Mouse (Mus musculus) megakaryocyte progenitor cell, adult 5-6 weeks (primary cell): Measurements from ENCODE around the gene Pax5. TPM values are rescaled to one million over a fixed set of nuclear protein-coding genes. Genes with fewer than 3 reads are reported as not detected.

Source experiments
- ATAC-seq: replicated peaks from 2 replicates; pipeline ENCODE4 v1.8.0; 2016; ENCODE audit warnings: mild to moderate bottlenecking, moderate TSS enrichment, inconsistent platforms; ENCODE audit not compliant: poor library complexity
- total RNA-seq, 2 experiments: library from RNA; stranded (forward) in 1 of 2; stranded (reverse) in 1 of 2; fragments of 157-497, 149-512 nt in 1 of 2; fragments of 200-1000 nt in 1 of 2; gene quantifications; 2 replicates each; pipeline versions ENCODE4 v1.2.3 to v1.2.4; 2015 to 2017

Pax5 gene
- total RNA-seq, 2 experiments from 2014 or later = not detected

DNA sequence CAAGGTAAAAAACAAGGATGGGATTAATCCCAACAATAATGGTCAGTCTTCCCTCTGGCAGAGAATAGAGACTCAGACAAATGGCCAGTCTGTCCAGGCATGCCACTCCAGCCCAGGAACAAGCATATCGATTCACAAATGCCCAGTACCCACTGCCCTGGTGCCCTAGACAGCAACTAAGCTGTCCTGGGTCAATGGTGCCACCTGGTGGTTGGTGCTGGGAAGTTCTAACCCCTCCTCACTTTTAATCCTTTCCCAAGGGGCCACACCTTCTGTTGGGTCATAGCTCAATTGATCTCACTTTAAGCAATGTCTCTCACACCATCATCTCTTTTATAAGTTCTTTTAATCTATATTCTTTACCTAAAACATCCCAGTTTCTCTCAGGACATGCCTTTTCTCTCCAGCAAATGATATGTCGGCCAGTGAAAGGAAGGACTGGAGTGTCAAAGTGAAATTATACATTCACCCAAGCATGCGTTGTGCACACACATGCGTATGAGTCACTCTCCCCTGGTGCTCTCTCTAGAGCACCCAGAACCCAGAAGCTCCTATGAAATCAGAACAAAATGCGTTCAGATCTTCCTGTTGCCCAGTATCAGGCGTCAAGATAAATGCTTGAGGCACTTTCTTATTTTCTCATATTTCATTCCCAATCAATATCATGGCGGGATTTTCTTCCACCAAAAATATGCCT is 40.7 kb downstream of the Pax5 start:
- ATAC-seq = no peak

DNA sequence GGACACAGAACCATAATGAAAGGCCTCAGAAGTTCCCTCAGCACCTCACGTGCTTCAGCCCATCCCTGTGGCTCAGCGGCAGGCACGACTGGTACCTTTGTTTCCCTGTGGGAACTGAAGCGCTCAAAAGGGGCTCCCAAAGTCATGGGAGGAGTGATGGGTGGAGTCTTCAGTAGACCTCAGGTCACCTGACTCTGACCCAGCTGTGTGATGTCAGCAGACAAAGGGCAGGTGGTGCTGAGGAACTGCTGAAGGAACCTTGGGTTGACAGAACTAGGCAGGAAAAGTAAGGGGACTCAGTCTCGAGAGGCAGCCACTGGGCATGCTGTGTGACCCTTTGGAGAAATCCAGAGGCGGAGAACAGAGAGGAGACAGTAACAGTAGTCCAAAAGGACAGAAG is 41.7 kb downstream of the Pax5 start:
- ATAC-seq = no peak

DNA sequence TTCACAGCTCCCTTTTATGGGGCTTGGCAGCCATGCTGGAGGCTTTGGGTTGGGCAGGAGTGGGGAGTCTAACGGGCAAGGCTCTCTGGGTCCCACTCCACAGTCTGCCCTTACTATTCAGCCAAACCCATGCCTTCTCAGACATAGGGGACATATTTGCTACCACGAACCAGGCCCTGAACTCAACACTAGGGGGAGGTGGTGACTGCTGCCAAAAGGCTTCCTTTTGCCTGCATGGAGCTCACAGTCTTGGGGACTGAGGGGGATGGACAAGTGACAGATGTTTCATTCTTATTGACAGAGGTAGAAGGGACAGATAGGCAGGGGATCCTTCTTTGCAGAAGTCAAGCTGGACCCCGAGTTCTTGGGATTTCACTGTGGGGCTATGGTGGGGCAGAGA is 42.1 kb downstream of the Pax5 start:
- ATAC-seq = no peak

DNA sequence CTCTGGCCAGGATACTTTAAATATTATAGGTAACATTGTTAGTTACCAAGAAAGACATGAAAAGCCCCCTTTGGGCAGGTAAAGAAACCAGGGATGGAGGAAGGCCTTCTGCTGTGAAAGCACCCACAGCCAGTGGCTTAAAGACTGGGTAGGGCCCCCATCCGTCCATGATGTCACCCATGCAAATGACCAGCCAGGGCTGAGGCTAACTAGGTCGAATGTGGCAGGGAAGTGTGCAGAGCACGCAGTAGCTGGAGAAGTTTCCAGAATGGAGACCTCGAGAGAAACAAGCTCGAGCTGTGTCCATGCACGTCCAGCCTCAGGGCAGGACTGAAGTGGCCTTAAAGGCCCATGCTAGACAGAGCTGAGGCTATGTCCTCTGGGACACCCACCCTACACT is 42.9 kb downstream of the Pax5 start:
- ATAC-seq = no peak

DNA sequence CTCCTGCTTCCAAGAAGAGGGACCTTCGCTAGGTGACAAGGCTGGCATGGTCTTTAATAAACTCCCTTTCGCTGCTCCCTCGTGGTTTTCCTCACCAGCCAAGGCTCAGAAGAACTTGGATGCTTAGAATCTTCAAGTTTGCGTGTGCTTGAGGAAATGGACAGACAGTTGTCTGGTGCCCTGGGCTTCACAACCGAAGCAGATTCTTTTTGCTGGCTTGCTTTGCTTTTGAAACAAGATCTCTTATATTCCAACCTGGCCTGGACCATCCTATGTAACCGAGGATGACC is 45.6 kb downstream of the Pax5 start:
- ATAC-seq = no peak

DNA sequence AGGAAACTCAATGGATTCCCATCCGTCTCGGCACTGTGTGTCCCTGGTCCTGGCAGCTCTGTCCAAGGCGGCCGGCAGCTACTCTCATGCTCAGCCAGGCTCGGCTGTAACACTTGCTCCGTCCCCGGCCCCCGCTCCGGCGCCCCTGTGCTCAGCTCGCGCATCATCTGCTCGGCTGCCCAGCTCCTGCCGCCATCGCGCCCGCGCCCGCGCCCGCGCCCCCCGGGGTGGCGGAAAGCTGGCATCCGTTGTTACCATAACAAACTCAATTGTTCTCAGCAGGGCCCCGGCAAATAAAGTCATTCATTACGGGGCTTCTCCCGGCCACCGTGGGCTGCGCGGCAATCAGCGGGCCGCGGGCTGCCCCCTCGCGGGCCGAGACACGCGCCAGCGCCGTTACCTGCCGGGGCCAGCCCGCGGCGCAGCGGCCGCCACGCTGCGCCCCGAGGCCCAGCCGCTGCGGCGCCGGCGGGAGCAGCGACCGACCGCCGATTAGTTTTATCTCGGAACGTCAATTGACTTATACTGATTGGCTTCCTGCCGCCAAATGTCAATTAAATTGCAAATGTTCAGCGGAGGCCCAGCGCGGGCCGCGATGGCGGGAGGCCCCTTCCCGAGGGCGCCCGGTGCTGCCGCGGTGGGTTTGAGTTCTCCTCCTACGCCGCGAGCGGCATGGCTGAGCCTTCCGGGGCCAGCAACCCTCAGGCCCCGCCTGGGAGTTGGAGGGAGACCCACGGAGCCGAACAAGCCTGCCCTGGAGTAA is 46.1 kb downstream of the Pax5 start:
- no peak for ATAC-seq

DNA sequence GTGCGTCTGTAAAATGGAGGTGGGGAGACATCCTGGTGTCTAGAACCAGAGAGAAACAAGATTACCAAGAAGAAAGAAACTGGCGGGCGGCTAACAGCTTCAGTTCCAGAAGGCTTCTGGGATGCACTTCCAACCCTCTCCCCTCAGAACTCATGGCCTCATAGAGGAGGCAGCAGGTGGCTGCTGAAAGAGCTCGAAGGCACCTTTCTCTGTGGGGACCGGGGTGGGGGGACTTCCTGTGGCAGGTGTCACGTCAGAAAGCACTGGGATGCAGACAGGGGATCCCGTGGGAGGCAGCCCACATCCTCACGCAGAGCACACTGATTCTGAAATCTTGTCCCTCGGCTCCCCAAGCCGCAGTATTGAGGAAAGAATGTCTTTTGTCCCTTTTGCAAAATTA is 46.8 kb downstream of the Pax5 start:
- no peak for ATAC-seq

DNA sequence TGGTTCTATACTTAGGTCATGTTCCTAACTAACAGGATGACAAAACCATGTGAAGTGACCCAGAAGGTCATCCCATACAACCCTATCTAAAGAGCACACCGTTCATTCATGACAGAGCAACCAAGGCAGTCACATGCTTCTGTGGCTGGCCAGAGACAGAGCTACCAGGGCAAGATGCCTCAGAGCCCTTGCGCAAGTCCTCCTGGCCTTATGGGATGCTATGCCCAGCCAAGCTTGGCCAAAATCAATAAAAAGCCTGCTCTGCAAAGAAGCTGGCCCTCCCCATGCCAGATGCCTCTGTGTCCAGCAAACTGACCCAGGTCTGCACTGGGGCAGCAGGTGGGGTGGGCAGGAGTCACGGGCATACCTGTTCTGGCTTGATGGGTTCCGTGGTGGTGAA is 65.1 kb downstream of the Pax5 start:
- no peak for ATAC-seq

DNA sequence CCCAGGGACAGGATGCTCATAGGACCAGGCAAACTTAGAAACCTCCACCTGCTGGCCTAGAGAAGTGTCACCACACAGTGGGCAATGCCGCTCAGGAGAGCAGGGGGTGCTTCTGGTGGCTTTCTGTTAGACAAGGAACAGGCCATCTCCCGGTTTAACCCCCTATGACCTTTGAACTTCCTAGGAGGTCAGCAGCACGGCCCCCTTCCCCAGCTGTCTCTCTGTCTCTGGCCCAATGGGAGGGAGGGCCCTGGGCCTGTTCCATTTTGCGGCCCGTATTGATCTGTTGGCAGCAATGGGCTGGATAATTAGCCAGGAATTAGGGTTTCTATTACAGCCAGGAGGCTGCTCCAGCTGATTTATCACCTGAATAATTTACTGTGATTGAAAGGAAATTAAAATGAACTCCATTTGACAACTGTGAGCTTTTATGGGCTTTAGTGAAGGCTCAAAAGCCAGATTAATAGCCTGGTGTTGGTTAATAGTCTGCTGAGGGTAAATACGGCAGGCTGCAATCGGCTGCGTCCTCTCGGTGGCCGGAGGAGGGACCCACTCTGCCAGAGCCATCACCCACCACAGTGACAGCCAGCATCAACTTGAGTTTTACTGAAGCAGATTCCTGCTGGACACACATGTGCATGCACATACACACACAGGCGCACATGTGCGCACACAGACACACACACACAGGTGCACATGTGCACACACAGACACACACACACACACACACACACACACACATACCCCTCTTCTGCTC is 68.3 kb downstream of the Pax5 start:
- no peak for ATAC-seq

DNA sequence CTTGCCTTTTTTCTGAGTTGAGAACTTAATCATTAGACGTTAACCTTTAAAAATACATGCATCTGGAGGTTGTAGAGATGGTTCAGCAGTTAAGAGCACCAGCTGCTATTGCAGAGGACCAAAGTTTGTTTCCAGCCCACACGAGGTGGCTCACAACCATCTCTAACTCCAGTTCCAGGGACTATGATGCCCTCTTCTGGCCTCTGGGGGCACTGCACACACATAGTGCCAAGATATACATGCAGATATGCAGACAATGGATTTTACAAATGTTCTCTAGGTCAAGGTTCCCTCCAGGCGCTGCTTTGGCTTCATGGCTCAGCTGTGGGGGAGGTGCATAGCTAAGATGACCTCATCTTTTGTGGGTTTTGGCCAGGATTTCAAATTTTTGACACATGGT is 74.7 kb downstream of the Pax5 start:
- no peak for ATAC-seq

DNA sequence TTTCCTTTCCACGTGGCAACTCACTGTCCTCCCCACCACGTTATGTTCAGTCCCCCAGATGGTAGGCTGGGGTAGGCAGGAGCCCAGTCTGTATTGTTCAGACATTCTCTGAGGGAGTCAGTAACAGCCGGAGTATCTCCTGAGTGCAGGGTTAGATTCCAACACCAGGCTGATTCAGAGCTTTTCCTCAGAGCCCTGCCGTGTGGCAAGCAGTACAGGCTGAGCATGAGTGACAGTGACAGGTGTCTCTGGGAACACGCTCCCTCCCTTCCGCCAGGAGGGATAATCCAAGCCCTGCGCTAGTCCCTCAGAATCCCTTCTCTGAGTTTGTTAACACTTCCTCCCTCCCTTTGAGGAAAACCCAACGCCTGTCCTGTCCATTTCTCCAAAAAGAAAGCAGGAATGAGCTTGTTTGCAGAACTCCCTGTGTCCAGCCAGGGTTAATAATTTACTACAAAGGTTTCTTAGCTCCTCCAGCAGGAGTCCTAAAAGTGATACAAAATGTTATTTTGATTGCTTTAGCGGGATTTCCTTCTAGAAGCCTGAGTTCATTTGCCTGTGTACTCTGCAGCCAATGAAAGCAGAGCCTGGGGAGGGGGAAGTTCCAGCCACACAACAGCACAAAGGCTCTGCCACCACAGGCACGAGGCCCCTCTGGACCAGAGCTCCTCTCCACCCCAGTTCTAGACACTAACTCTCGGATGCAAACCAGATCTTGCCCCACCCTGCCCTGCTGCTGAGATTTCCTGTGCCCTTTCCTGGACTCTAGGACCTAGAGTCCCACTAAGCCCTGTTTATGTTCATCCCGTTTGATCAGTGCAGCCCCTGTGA is 76.4 kb downstream of the Pax5 start:
- no peak for ATAC-seq

DNA sequence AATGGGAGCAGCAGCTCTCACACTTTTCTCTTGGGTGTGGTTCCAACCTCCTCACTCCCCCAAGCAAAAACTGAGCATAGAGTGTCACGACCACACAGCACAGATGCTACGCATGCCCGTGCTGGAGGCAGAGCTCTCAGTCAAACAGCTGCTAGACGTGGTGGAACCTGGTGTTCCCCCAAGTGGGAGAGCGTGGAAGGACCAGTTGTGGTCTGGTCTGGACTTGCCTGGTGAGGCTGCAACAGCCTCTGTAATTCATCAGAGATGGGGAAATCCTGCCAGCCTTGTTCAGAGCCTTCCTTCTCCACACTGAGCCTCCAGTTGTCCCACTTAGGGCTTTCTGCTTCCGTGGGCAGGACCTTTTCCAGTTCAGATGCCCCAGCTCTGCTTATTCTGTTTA is 80.2 kb downstream of the Pax5 start:
- no peak for ATAC-seq

DNA sequence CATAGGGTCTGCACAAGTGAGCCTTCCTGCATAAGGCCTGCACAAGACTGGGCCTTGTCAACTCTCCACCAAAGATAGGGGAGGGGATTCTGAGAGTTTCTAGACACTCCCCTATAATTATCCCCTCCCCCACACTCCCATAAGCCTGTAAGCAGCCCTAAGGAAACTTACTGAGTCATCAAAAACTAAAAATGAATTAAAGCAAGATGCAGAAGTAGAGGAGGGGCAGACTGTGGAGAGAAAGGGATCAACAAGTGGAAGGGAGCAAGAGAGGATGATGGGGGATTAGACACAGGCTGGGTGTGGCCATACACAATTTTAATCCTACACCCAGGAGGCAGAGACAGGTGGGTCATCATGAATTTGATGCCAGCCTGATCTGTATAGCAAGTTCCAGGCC is 82.4 kb downstream of the Pax5 start:
- no peak for ATAC-seq

DNA sequence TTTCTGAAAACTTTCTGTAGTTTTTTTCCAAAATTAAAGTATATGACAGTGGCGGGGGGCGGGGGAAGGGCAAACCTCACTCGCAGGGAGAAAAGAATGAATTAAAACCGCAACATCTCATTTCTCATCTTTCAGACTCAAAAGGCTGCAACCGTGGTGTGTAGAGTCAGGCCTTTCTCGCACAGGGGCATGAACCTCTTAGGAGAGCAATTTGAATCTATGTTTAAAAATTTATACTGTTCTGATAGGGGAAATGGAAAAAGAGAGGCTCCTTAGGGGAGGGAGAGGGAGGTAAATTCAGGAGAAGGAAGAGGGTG is 85.2 kb downstream of the Pax5 start:
- no peak for ATAC-seq

DNA sequence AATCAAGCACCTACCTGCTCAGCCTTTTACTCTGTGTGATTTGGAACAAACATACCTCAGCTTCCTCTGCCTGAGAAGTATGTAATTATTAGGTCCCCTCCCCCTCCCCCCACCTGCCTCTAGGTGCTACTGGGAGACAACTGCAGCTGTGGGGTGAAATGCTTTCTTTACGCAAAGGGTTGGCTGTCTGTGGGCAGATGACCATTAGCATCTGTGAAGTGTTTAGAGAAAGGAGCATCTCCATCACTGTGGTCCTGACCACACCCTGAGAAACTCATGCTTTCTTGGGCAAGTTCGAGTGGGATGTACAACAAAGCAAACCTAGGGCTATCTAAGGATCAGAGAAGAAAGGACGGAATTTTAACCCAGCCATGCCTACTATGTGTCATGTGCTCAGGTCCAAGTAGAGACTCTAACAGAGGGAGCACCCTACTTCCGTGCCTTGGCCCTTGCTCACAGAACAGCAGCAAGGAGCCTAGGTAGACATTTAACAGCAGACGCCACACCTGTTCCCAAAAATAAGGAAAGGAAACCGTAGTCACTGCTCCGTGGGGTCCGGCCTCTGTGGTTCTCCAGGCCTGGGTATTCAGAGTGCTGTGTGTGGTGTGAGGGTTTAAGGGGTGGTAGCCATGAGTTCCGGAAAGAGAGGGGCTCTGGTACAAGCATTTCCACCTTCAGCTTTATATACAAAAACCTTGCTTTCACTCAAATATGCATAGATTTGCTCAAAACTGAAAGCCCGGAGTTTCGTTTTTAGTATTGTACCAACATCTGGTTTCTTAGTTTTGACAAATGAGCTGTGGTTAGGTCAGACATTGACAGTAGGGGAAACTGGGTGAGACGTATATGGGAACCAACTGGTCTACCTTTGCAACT is 85.8 kb downstream of the Pax5 start:
- no peak for ATAC-seq

DNA sequence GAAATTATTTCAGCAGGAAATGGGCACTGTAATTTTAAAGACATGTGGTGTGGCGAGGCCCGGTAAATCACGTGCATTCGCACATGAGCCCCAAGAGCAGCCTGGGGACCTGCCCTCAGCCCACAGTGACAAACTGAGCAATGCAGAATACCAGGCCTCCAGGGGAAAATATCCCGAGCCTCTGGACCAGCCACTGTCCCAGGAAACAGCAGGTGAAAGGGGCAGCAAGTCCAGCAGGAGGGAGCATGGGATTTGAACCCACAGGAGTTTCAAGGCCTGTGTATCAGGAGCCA is 86.9 kb downstream of the Pax5 start:
- ATAC-seq = no peak

DNA sequence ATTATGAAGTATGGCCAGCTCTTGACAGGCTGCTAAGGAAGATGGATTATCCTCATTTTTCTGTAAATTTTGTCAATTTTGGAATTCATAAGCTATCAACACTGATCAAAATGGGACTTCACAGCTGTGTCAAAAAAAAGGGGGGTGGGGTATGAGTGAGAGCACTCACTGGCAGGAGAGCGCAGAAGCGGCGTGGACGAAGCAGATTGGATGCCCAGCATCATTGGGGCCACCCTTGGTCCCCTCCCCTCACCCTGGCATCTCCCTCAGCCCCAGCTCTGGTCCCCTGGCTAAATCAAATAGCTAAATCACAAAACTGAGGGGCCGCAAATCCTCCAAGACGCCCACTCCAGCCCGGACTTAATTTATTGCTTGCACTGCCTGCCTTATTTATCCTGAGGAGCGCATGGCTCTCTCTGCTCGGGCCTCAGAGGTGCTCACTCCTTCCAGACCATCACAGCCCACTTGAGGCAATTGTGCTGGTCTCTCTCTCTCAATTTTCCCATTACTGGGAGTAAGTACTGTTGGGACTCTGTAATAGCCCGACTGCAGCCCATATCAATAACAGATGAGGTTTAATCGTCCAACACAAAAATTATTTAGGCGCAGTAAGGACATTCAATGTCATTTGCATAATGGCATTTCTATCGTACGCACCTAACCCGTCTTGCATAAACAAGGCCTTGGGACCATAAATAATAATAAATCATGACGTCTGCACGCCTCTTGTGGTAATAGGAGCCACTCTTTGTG is 87.4 kb downstream of the Pax5 start:
- ATAC-seq = no peak

DNA sequence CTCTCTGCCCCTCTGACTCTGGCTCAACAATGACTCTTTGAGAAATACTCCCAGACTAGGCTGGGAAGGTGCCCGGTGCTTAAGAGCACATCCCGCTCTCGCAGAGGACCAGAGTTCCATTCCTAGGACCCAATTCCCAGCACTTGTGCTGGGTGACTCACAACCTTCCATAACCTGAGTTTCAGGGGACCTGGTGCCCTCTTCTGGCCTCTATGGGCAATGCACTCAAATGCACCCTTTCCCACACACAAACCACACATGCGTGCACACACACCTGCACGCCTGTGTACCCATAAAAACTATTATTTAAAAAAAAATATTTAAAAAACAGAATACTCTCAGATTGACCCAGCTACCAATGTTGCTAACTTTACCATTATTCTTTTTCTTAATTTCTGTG is 90.0 kb downstream of the Pax5 start:
- no peak for ATAC-seq

DNA sequence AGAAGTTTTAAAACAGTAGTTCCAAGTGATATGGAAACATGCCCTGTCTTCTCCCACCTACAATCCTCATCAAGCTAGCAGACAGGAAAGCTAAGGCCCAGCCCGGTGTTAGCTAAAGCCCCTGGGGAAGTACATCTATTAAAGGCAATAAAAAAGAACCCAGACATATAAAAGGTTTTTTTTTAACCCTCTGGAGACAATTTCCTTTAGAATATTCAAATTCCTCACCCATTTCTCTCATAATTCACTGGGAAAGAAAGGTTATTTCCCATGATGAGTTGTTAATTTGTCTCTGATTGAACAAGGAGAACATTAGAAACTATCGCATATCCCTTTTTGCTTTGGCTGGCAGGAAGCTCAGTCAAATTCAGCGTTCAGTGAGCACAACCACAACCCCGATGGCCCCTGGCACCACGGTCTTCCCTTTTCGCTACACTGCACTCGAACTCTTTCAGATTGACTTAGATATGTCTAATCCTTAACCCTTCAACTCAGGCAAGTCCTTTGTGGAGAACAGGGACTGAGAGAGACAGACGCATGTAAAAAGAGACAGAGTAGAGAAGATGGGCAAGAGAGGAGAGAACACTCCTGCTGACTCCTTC is 96.1 kb downstream of the Pax5 start:
- no peak for ATAC-seq

DNA sequence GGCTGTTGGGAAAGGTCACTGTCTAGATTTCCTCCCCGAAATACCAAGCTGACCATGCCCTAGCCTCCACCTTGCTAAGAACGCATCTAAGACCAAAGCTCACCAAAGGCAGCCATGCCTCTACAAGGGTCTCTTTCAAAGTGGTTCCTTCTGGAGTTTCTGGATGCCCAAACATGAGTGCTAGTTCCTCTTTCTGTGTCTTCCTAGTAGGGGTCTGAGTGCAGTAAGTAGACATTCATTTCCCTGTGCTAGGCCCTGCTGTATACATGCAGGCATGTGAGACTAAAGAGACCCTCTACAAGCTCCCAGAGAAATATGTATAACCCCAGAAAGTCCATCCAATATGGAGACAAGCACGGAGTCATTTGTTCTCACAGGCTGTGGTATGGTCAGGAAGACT is 97.9 kb downstream of the Pax5 start:
- no peak for ATAC-seq
